15 mouse cellular contexts compared by ENCODE assay signal in the genomic region with DNA sequence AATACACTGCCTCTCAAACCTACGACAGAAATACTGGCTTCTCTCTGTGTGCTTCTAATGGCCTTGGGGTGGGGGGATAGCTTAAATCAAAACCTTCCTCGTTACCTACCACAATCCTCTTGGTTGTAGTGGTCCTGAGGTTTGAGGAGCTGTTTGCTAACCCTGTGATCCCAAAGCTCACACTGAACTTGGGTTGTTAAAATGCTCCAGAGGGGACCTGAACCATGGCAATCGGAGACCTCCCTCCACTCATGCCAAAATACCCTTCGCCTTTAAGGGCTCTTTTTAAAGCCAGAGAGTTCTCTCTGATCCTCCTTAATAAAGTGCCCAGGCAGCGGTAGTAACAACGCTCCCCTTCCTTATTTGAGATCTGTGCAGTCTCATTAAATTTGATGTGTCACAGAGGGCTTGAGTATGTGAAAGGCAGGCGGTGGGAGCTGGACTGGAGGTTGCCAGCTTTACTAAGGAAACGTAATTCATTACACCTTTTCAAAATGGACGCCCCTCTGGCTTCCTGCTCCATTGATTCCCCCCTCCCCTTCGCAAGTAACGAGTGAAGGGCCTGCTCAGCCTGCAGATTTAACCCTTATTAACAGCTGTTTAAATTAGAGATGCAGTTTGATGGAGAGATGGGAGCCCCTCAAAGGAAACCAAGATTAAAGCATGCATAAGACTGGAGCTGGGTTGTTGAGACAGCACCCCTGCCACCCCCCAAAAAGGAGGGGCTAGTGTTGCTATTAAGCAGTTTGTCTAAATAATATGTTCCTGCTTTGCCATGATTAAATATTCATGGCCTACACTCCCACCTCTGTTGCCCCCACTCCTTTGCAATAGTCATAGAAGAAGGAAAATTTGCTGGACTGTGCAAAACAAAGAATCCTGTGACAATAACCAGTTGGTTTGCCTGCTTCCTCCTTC.
DNase-seq lines count a peak whose midpoint lies in the region; ATAC-seq and TF ChIP-seq lines count a peak whose summit lies in the region.
"Had no signal": no experiment of that assay in that cellular context is flagged by ENCODE, and none has a peak within 500 bp of the region (broad histone marks: within the 10 kb centered on the region; RNA-seq: fewer than 3 reads in every experiment).

No protein-coding gene starts in this region.

- 34% methylated on average over 11 of the region's 11 CpGs for WGBS in intestine, embryonic 14.5 days
- 66% methylated on average over 11 of the region's 11 CpGs for WGBS in intestine, postnatal 0 days
- WGBS in forebrain, embryonic 14.5 days: 10% methylated on average over 11 of the region's 11 CpGs
- 30% methylated on average over 11 of the region's 11 CpGs for WGBS in midbrain, postnatal 0 days

- H3K36me3 ChIP-seq in intestine, embryonic 14.5 days (ENCODE audit: control insufficient read depth, insufficient read depth, low read length): no peaks in the 10 kb centered on the region
- no peaks in the 10 kb centered on the region for H3K36me3 ChIP-seq in intestine, postnatal 0 days (ENCODE audit: control insufficient read depth, insufficient read depth)
- H3K36me3 ChIP-seq in forebrain, embryonic 14.5 days (ENCODE audit: control insufficient read depth, insufficient read depth, low read length): no peaks in the 10 kb centered on the region
- H3K36me3 ChIP-seq in midbrain, postnatal 0 days (ENCODE audit: insufficient read depth, low read length): no peaks in the 10 kb centered on the region
- H3K36me3 ChIP-seq: heart, embryonic 15.5 days had no signal

- H3K27me3 ChIP-seq in intestine, embryonic 14.5 days (replicated peaks; ENCODE audit: control insufficient read depth, insufficient read depth, low read length): no peaks in the 10 kb centered on the region
- H3K27me3 ChIP-seq in intestine, postnatal 0 days (replicated peaks; ENCODE audit: control insufficient read depth, insufficient read depth, low read length): no peaks in the 10 kb centered on the region
- H3K27me3 ChIP-seq in forebrain, embryonic 14.5 days (replicated peaks; ENCODE audit: control insufficient read depth, insufficient read depth, low read length): no peaks in the 10 kb centered on the region
- no peaks in the 10 kb centered on the region for H3K27me3 ChIP-seq in midbrain, postnatal 0 days (ENCODE audit: insufficient read depth, low read length)
- H3K27me3 ChIP-seq: heart, embryonic 15.5 days; megakaryocyte, embryonic 14.5 days had no signal

- ATAC-seq in intestine, embryonic 14.5 days (replicated peaks; ENCODE audit: low FRiP score, low TSS enrichment, low read depth): 0 out of 2 replicates have a peak, but pooled peaks have one; percentile 19
- ATAC-seq in intestine, postnatal 0 days: no peak
- ATAC-seq in forebrain, embryonic 14.5 days: peak; percentile 94
- no peak; the same call in 1 of the 2 replicates for ATAC-seq in midbrain, postnatal 0 days (ENCODE audit: low FRiP score)

- H3K27ac ChIP-seq in intestine, embryonic 14.5 days (ENCODE audit: low read depth): peak overlapping the region; percentile 55; the same call in 1 of the 2 replicates
- H3K27ac ChIP-seq in intestine, postnatal 0 days (ENCODE audit: low read depth, low read length): no peak overlapping the region
- H3K27ac ChIP-seq in forebrain, embryonic 14.5 days (ENCODE audit: low read depth, low read length): peak overlapping the region; percentile 77
- no peak overlapping the region for H3K27ac ChIP-seq in midbrain, postnatal 0 days (ENCODE audit: low read depth, low read length)
- H3K27ac ChIP-seq: heart, embryonic 15.5 days; left cerebral cortex, adult 2 months had no signal

- TF ChIP-seq CTCF in intestine, postnatal 0 days (IDR thresholded peaks at IDR 0.05; ENCODE audit: low read depth): no peak
- TF ChIP-seq CTCF in midbrain, postnatal 0 days (IDR thresholded peaks at IDR 0.05): no peak

- no peak for DNase-seq in intestine, embryonic 14.5 days (ENCODE audit: low spot score)
- DNase-seq in forebrain, embryonic 14.5 days (ENCODE audit: low spot score): peak; percentile 91
- peak; percentile 53 for DNase-seq in hindlimb bud, embryonic 11.5 days (ENCODE audit: extremely low spot score, low read depth, low spot score)
- peak; percentile 33 for DNase-seq in midbrain, postnatal 0 days (ENCODE audit: low spot score)
- no peak for DNase-seq in frontal cortex, postnatal 14 days (ENCODE audit: low spot score in 2 of 2)
- DNase-seq in spleen, postnatal 14 days (ENCODE audit: low spot score in 2 of 2): no peak
- DNase-seq in c-Kit-positive CD71-positive TER-119-positive erythroid progenitor cells, embryonic 14.5 days (ENCODE audit: low spot score): no peak
- DNase-seq: kidney, postnatal 10 days; lung, adult 2 months; spleen, adult 18-20 months; thymus, adult 18-20 months had no signal

- peaks cover 4% of the 10 kb centered on the region; the same call in 1 of the 2 replicates for H3K9me3 ChIP-seq in intestine, embryonic 14.5 days (ENCODE audit: control insufficient read depth, low read length)
- H3K9me3 ChIP-seq in intestine, postnatal 0 days (ENCODE audit: control insufficient read depth): no peaks in the 10 kb centered on the region
- H3K9me3 ChIP-seq in forebrain, embryonic 14.5 days (replicated peaks; ENCODE audit: control insufficient read depth, low read length): peaks cover 4% of the 10 kb centered on the region; the same call in 1 of the 2 replicates
- H3K9me3 ChIP-seq in midbrain, postnatal 0 days (ENCODE audit: low read length): no peaks in the 10 kb centered on the region

- H3K4me1 ChIP-seq in intestine, embryonic 14.5 days (replicated peaks; ENCODE audit: control insufficient read depth, insufficient read depth, low read length): peaks cover 7% of the 10 kb centered on the region
- H3K4me1 ChIP-seq in intestine, postnatal 0 days (replicated peaks; ENCODE audit: control insufficient read depth, insufficient read depth, low read length): no peaks in the 10 kb centered on the region
- peaks cover 7% of the 10 kb centered on the region; the same call in 1 of the 2 replicates for H3K4me1 ChIP-seq in forebrain, embryonic 14.5 days (ENCODE audit: control insufficient read depth, insufficient read depth, low read length)
- H3K4me1 ChIP-seq in midbrain, postnatal 0 days (ENCODE audit: insufficient read depth, low read length): no peaks in the 10 kb centered on the region
- H3K4me1 ChIP-seq: heart, embryonic 15.5 days; megakaryocyte, embryonic 14.5 days had no signal

- H3K4me3 ChIP-seq in intestine, embryonic 14.5 days (ENCODE audit: low read depth, low read length): no peak overlapping the region
- no peak overlapping the region for H3K4me3 ChIP-seq in intestine, postnatal 0 days (ENCODE audit: low read depth, low read length)
- H3K4me3 ChIP-seq in forebrain, embryonic 14.5 days (ENCODE audit: low read depth, low read length): no peak overlapping the region
- no peak overlapping the region for H3K4me3 ChIP-seq in midbrain, postnatal 0 days (ENCODE audit: low read depth, low read length)
- H3K4me3 ChIP-seq: heart, embryonic 15.5 days; left cerebral cortex, adult 2 months; megakaryocyte, embryonic 14.5 days had no signal

- H3K4me2 ChIP-seq in intestine, embryonic 14.5 days (ENCODE audit: low read length): no peak overlapping the region
- H3K4me2 ChIP-seq in intestine, postnatal 0 days (replicated peaks; ENCODE audit: low read depth): no peak overlapping the region
- H3K4me2 ChIP-seq in forebrain, embryonic 14.5 days (ENCODE audit: low read length): peak overlapping the region; percentile 5; the same call in 1 of the 2 replicates
- H3K4me2 ChIP-seq in midbrain, postnatal 0 days (ENCODE audit: low read depth, low read length, poor library complexity, severe bottlenecking): no peak overlapping the region
- H3K4me2 ChIP-seq: heart, embryonic 15.5 days had no signal

- no peak overlapping the region for H3K9ac ChIP-seq in intestine, embryonic 14.5 days (ENCODE audit: low read length)
- no peak overlapping the region for H3K9ac ChIP-seq in intestine, postnatal 0 days (ENCODE audit: low read depth, low read length)
- peak overlapping the region; percentile 29; the same call in 1 of the 2 replicates for H3K9ac ChIP-seq in forebrain, embryonic 14.5 days (ENCODE audit: low read length)
- 0 out of 2 replicates have a peak overlapping the region, but pooled peaks have one; percentile 29 for H3K9ac ChIP-seq in midbrain, postnatal 0 days (replicated peaks; ENCODE audit: low read length, poor library complexity, severe bottlenecking)
- H3K9ac ChIP-seq: heart, embryonic 15.5 days had no signal

Comparison
In these comparisons a context has a peak if more than half of its experiments do, and no peak if none do; other contexts are left out.
1. ATAC-seq: peak in intestine, embryonic 14.5 days (single experiment) and forebrain, embryonic 14.5 days (single experiment); none in intestine, postnatal 0 days (single experiment) and midbrain, postnatal 0 days (single experiment).
2. H3K27ac ChIP-seq: peak in intestine, embryonic 14.5 days (single experiment) and forebrain, embryonic 14.5 days (single experiment); none in intestine, postnatal 0 days (single experiment) and midbrain, postnatal 0 days (single experiment).
3. DNase-seq: peak in forebrain, embryonic 14.5 days (single experiment), hindlimb bud, embryonic 11.5 days (single experiment) and midbrain, postnatal 0 days (single experiment); none in intestine, embryonic 14.5 days (single experiment), frontal cortex, postnatal 14 days (0 of 2), spleen, postnatal 14 days (0 of 2) and c-Kit-positive CD71-positive TER-119-positive erythroid progenitor cells, embryonic 14.5 days (single experiment).
4. H3K9ac ChIP-seq: peak in forebrain, embryonic 14.5 days (single experiment) and midbrain, postnatal 0 days (single experiment); none in intestine, embryonic 14.5 days (single experiment) and intestine, postnatal 0 days (single experiment).